In the genomic region with DNA sequence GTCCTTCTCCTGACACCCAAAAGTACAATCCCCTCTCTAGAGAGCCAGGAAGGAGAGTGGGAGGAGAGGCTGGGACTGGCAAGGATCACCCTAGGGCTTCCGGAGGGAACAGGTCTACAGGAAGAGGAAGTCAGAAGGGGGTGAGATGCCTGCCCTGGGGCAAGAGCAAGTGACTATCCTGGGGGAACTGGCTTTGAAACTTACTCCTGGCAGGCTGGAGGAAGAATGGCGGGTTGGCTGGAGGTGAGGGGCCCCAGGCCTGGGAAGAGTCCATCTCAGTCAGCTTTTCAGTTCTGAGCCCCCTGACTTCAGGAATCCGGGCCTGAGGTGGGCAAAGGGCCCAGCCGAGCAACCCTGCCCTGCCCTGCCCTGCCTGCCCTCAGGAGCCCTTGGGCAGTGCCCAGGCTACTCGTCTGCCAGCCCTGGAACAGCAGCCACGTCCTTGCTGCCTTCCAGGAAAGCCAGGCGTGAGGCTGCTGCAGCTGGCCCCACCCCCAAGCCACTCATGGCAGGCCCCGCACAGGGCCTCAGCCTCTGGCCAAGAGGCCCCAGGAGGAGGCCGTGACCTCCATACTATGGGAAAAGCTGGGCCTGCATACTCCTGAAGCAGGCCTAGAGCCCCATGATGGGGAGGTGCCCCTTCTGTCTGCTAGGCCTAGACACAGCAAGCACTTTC, we compare ENCODE assay signal across 8 mouse cellular contexts. TPM values are rescaled to one million over a fixed set of nuclear protein-coding genes. Genes with fewer than 3 reads are reported as not detected.
DNase-seq lines count a peak whose midpoint lies in the region; ATAC-seq lines count a peak whose summit lies in the region.

No protein-coding gene starts in this region.

- H3K27me3 ChIP-seq in kidney, embryonic 14.5 days (ENCODE audit: control insufficient read depth, insufficient read depth, low read length) = no peaks in the 10 kb centered on the region
- no peaks in the 10 kb centered on the region for H3K27me3 ChIP-seq in embryonic facial prominence, embryonic 15.5 days
- 0 out of 2 replicates have a peak, but pooled peaks cover 1% of the 10 kb centered on the region for H3K27me3 ChIP-seq in liver, embryonic 13.5 days

- H3K36me3 ChIP-seq in kidney, embryonic 14.5 days (ENCODE audit: control insufficient read depth, insufficient read depth, low read length) = peaks cover 52% of the 10 kb centered on the region
- peaks cover 46% of the 10 kb centered on the region for H3K36me3 ChIP-seq in embryonic facial prominence, embryonic 15.5 days
- peaks cover 57% of the 10 kb centered on the region for H3K36me3 ChIP-seq in liver, embryonic 13.5 days

- WGBS in kidney, embryonic 14.5 days = 34% methylated on average over 9 of the region's 9 CpGs
- WGBS in embryonic facial prominence, embryonic 15.5 days = 47% methylated on average over 9 of the region's 9 CpGs
- WGBS in liver, embryonic 13.5 days (ENCODE audit: insufficient replicate concordance) = 47% methylated on average over 9 of the region's 9 CpGs

- H3K9ac ChIP-seq in kidney, embryonic 14.5 days (ENCODE audit: low read depth, low read length) = peak overlapping the region; percentile 100
- H3K9ac ChIP-seq in embryonic facial prominence, embryonic 15.5 days = no peak overlapping the region
- no peak overlapping the region for H3K9ac ChIP-seq in liver, embryonic 13.5 days

- no peak for DNase-seq in kidney, adult 11 months
- DNase-seq in heart, postnatal 4 days = peak; percentile 79
- no peak for DNase-seq in liver, embryonic 13.5 days
- no peak for DNase-seq in thymus, postnatal 14 days
- DNase-seq in spleen, adult 12 weeks (ENCODE audit: low spot score) = no peak
- DNase-seq in urinary bladder, postnatal 4 days (ENCODE audit: low spot score in 2 of 2) = no peak

- H3K27ac ChIP-seq in kidney, embryonic 14.5 days (ENCODE audit: low read depth, low read length) = peak overlapping the region; percentile 30; the same call in 1 of the 2 replicates
- H3K27ac ChIP-seq in embryonic facial prominence, embryonic 15.5 days (replicated peaks) = no peak overlapping the region
- H3K27ac ChIP-seq in liver, embryonic 13.5 days = no peak overlapping the region

- no peaks in the 10 kb centered on the region for H3K9me3 ChIP-seq in kidney, embryonic 14.5 days (ENCODE audit: control insufficient read depth, low read length)
- H3K9me3 ChIP-seq in embryonic facial prominence, embryonic 15.5 days (replicated peaks) = no peaks in the 10 kb centered on the region
- H3K9me3 ChIP-seq in liver, embryonic 13.5 days (replicated peaks) = no peaks in the 10 kb centered on the region

- peak overlapping the region; percentile 4; the same call in 1 of the 2 replicates for H3K4me3 ChIP-seq in kidney, embryonic 14.5 days (ENCODE audit: low read length)
- 0 out of 2 replicates have a peak overlapping the region, but pooled peaks have one; percentile 3 for H3K4me3 ChIP-seq in embryonic facial prominence, embryonic 15.5 days (replicated peaks)
- no peak overlapping the region for H3K4me3 ChIP-seq in liver, embryonic 13.5 days (replicated peaks)

- peaks cover 71% of the 10 kb centered on the region for H3K4me1 ChIP-seq in kidney, embryonic 14.5 days (ENCODE audit: control insufficient read depth, insufficient read depth, low read length)
- H3K4me1 ChIP-seq in embryonic facial prominence, embryonic 15.5 days = peaks cover 80% of the 10 kb centered on the region
- H3K4me1 ChIP-seq in liver, embryonic 13.5 days (replicated peaks) = peaks cover 77% of the 10 kb centered on the region

- no peak for ATAC-seq in kidney, embryonic 14.5 days (ENCODE audit: low FRiP score, low TSS enrichment)
- ATAC-seq in embryonic facial prominence, embryonic 15.5 days (ENCODE audit: insufficient number of reproducible peaks, low FRiP score, low TSS enrichment, low read depth) = no peak
- ATAC-seq in liver, embryonic 13.5 days (ENCODE audit: low read depth) = no peak

- peak overlapping the region; percentile 70 for H3K4me2 ChIP-seq in kidney, embryonic 14.5 days (replicated peaks; ENCODE audit: low read depth, low read length)
- peak overlapping the region; percentile 6; the same call in 1 of the 2 replicates for H3K4me2 ChIP-seq in embryonic facial prominence, embryonic 15.5 days (replicated peaks)
- peak overlapping the region; percentile 96 for H3K4me2 ChIP-seq in liver, embryonic 13.5 days

RNA-seq across cellular contexts. Expression of gene Akt1, which starts 3.8 kb away (rescaled TPM):
- polyA plus RNA-seq in kidney, embryonic 14.5 days (2014; fragmentation: Nextera tagmentation; extraction: Ambion mirVana) = 50.8 and 58.5 TPM in 2 replicates
- 84.9 and 112 TPM in 2 replicates for polyA plus RNA-seq in embryonic facial prominence, embryonic 15.5 days (2015; fragmentation: Nextera tagmentation; extraction: Ambion mirVana)
- total RNA-seq in heart, postnatal 4 days (2021) = 100 to 1,000 TPM; 352 to 392 TPM
- 13.8 and 17.9 TPM in 2 replicates for polyA plus RNA-seq in liver, embryonic 13.5 days (2015; fragmentation: Nextera tagmentation; extraction: Ambion mirVana)

RNA-seq across cellular contexts. Expression of gene Zbtb42, which starts 7.8 kb away (rescaled TPM):
- polyA plus RNA-seq in kidney, embryonic 14.5 days (2014; fragmentation: Nextera tagmentation; extraction: Ambion mirVana) = 3.8 and 5.7 TPM in 2 replicates
- 4.8 and 5.6 TPM in 2 replicates for polyA plus RNA-seq in embryonic facial prominence, embryonic 15.5 days (2015; fragmentation: Nextera tagmentation; extraction: Ambion mirVana)
- total RNA-seq in heart, postnatal 4 days (2021) = 10 to 100 TPM in 1 of 2 experiments, 1 to 10 TPM in 1; 10.0 to 10.1 TPM
- polyA plus RNA-seq in liver, embryonic 13.5 days (2015; fragmentation: Nextera tagmentation; extraction: Ambion mirVana) = 0.40 and 0.71 TPM in 2 replicates

RNA-seq across cellular contexts. Expression of gene Siva1, which starts 26.4 kb away (rescaled TPM):
- polyA plus RNA-seq in kidney, embryonic 14.5 days (2014; fragmentation: Nextera tagmentation; extraction: Ambion mirVana) = 314 and 362 TPM in 2 replicates
- 196 and 219 TPM in 2 replicates for polyA plus RNA-seq in embryonic facial prominence, embryonic 15.5 days (2015; fragmentation: Nextera tagmentation; extraction: Ambion mirVana)
- 10 to 100 TPM; 39.9 to 43.2 TPM for total RNA-seq in heart, postnatal 4 days (2021)
- polyA plus RNA-seq in liver, embryonic 13.5 days (2015; fragmentation: Nextera tagmentation; extraction: Ambion mirVana) = 120 and 148 TPM in 2 replicates

RNA-seq across cellular contexts. Expression of gene Cep170b, which starts 49.4 kb away (rescaled TPM):
- polyA plus RNA-seq in kidney, embryonic 14.5 days (2014; fragmentation: Nextera tagmentation; extraction: Ambion mirVana) = 11.5 and 15.1 TPM in 2 replicates
- 25.0 and 28.4 TPM in 2 replicates for polyA plus RNA-seq in embryonic facial prominence, embryonic 15.5 days (2015; fragmentation: Nextera tagmentation; extraction: Ambion mirVana)
- 10 to 100 TPM; 13.1 to 14.1 TPM for total RNA-seq in heart, postnatal 4 days (2021)
- polyA plus RNA-seq in liver, embryonic 13.5 days (2015; fragmentation: Nextera tagmentation; extraction: Ambion mirVana) = 2.5 and 2.9 TPM in 2 replicates

RNA-seq across cellular contexts. Expression of gene Adssl1, which starts 51.0 kb away (rescaled TPM):
- 8.0 and 9.3 TPM in 2 replicates for polyA plus RNA-seq in kidney, embryonic 14.5 days (2014; fragmentation: Nextera tagmentation; extraction: Ambion mirVana)
- 12.4 and 17.5 TPM in 2 replicates for polyA plus RNA-seq in embryonic facial prominence, embryonic 15.5 days (2015; fragmentation: Nextera tagmentation; extraction: Ambion mirVana)
- 100 to 1,000 TPM; 135 to 137 TPM for total RNA-seq in heart, postnatal 4 days (2021)
- 6.7 and 7.5 TPM in 2 replicates for polyA plus RNA-seq in liver, embryonic 13.5 days (2015; fragmentation: Nextera tagmentation; extraction: Ambion mirVana)

Comparison
In these comparisons a context has a peak if more than half of its experiments do, and no peak if none do; other contexts are left out.
1. H3K4me2 ChIP-seq: peak in every context shown above with its lines; median percentile 96 in liver, embryonic 13.5 days; 70 in kidney, embryonic 14.5 days; 6 in embryonic facial prominence, embryonic 15.5 days.